Mouse (Mus musculus): ENCODE data around the gene Phgdh. TPM values are rescaled to one million over a fixed set of nuclear protein-coding genes. Genes with fewer than 3 reads are reported as not detected.

Gene Phgdh
- polyA plus RNA-seq, 1 experiment from 2014 or later: 190 TPM

GRCm38 (mm10) chr3:98319190-98319589 is 20.6 kb downstream of the Phgdh start:
- ATAC-seq (ENCODE audit: low read depth) (peak; percentile 41; the same call in 1 of the 2 replicates), DNase-seq (ENCODE audit: low spot score) (peak; percentile 46)
- Histone ChIP-seq H3K27ac (replicated peaks; ENCODE audit: low read depth, low read length) (no peak overlapping the region), H3K4me2 (ENCODE audit: low read depth, low read length) (no peak overlapping the region), H3K27me3 (replicated peaks; ENCODE audit: control insufficient read depth, insufficient read depth, low read length) (no peaks in the 10 kb centered on the region), H3K9me3 (ENCODE audit: control insufficient read depth, low read length) (no peaks in the 10 kb centered on the region), H3K4me3 (ENCODE audit: low read depth, low read length) (no peak overlapping the region), H3K9ac (ENCODE audit: low read depth, low read length) (no peak overlapping the region), H3K36me3 (ENCODE audit: control insufficient read depth, insufficient read depth, low read length) (peaks cover 74% of the 10 kb centered on the region), H3K4me1 (ENCODE audit: control insufficient read depth, insufficient read depth, low read length) (peaks cover 12% of the 10 kb centered on the region)
- 71% methylated on average over 2 of the region's 2 CpGs for WGBS

- Histone ChIP-seq H3K36me3 (ENCODE audit: control insufficient read depth, insufficient read depth, low read length) (peaks cover 62% of the 10 kb centered on the region), H3K27ac (replicated peaks; ENCODE audit: low read depth, low read length) (peak overlapping the region; percentile 39; the same call in 1 of the 2 replicates), H3K4me3 (ENCODE audit: low read depth, low read length) (no peak overlapping the region), H3K4me2 (ENCODE audit: low read depth, low read length) (no peak overlapping the region), H3K9me3 (ENCODE audit: control insufficient read depth, low read length) (no peaks in the 10 kb centered on the region), H3K4me1 (ENCODE audit: control insufficient read depth, insufficient read depth, low read length) (peaks cover 12% of the 10 kb centered on the region), H3K27me3 (replicated peaks; ENCODE audit: control insufficient read depth, insufficient read depth, low read length) (no peaks in the 10 kb centered on the region), H3K9ac (ENCODE audit: low read depth, low read length) (no peak overlapping the region)
- DNase-seq (ENCODE audit: low spot score): peak; percentile 86
- WGBS: 17% methylated on average over 3 of the region's 3 CpGs
- ATAC-seq (ENCODE audit: low read depth): peak; percentile 68
Observed at GRCm38 (mm10) chr3:98317143-98317542, 22.6 kb downstream of the Phgdh start.

GRCm38 (mm10) chr3:98315181-98315580 is 24.6 kb downstream of the Phgdh start:
- Histone ChIP-seq H3K36me3 (ENCODE audit: control insufficient read depth, insufficient read depth, low read length) (peaks cover 45% of the 10 kb centered on the region), H3K27me3 (replicated peaks; ENCODE audit: control insufficient read depth, insufficient read depth, low read length) (no peaks in the 10 kb centered on the region), H3K4me3 (ENCODE audit: low read depth, low read length) (no peak overlapping the region), H3K27ac (replicated peaks; ENCODE audit: low read depth, low read length) (no peak overlapping the region), H3K4me2 (ENCODE audit: low read depth, low read length) (no peak overlapping the region), H3K9ac (ENCODE audit: low read depth, low read length) (no peak overlapping the region), H3K4me1 (ENCODE audit: control insufficient read depth, insufficient read depth, low read length) (peaks cover 12% of the 10 kb centered on the region), H3K9me3 (ENCODE audit: control insufficient read depth, low read length) (no peaks in the 10 kb centered on the region)
- 74% methylated on average over 2 of the region's 2 CpGs for WGBS
- ATAC-seq (ENCODE audit: low read depth): no peak
- DNase-seq (ENCODE audit: low spot score): no peak

- DNase-seq (ENCODE audit: low spot score) (no peak), ATAC-seq (ENCODE audit: low read depth) (no peak)
- peaks cover 12% of the 10 kb centered on the region for H3K4me1 ChIP-seq (ENCODE audit: control insufficient read depth, insufficient read depth, low read length)
- H3K36me3 ChIP-seq (ENCODE audit: control insufficient read depth, insufficient read depth, low read length): peaks cover 39% of the 10 kb centered on the region
- no peaks in the 10 kb centered on the region for H3K9me3 ChIP-seq (ENCODE audit: control insufficient read depth, low read length)
- 82% methylated on average over 9 of the region's 9 CpGs for WGBS
- H3K9ac ChIP-seq (ENCODE audit: low read depth, low read length): no peak overlapping the region
- H3K27me3 ChIP-seq (replicated peaks; ENCODE audit: control insufficient read depth, insufficient read depth, low read length): no peaks in the 10 kb centered on the region
- H3K4me3 ChIP-seq (ENCODE audit: low read depth, low read length): no peak overlapping the region
- no peak overlapping the region for H3K27ac ChIP-seq (replicated peaks; ENCODE audit: low read depth, low read length)
- H3K4me2 ChIP-seq (ENCODE audit: low read depth, low read length): no peak overlapping the region
Observed at GRCm38 (mm10) chr3:98313294-98314155, 26.3 kb downstream of the Phgdh start.

GRCm38 (mm10) chr3:98312867-98313266 is 26.9 kb downstream of the Phgdh start:
- ATAC-seq (ENCODE audit: low read depth) (0 out of 2 replicates have a peak, but pooled peaks have one; percentile 20), DNase-seq (ENCODE audit: low spot score) (peak; percentile 41)
- H3K4me3 ChIP-seq (ENCODE audit: low read depth, low read length): no peak overlapping the region
- H3K9me3 ChIP-seq (ENCODE audit: control insufficient read depth, low read length): 0 out of 2 replicates have a peak, but pooled peaks cover under 1% of the 10 kb centered on the region
- H3K36me3 ChIP-seq (ENCODE audit: control insufficient read depth, insufficient read depth, low read length): peaks cover 36% of the 10 kb centered on the region
- WGBS: 35% methylated on average over 6 of the region's 7 CpGs
- no peaks in the 10 kb centered on the region for H3K27me3 ChIP-seq (replicated peaks; ENCODE audit: control insufficient read depth, insufficient read depth, low read length)
- no peak overlapping the region for H3K27ac ChIP-seq (replicated peaks; ENCODE audit: low read depth, low read length)
- peaks cover 10% of the 10 kb centered on the region for H3K4me1 ChIP-seq (ENCODE audit: control insufficient read depth, insufficient read depth, low read length)
- H3K9ac ChIP-seq (ENCODE audit: low read depth, low read length): no peak overlapping the region
- no peak overlapping the region for H3K4me2 ChIP-seq (ENCODE audit: low read depth, low read length)

- Histone ChIP-seq H3K4me3 (ENCODE audit: low read depth, low read length) (no peak overlapping the region), H3K9me3 (ENCODE audit: control insufficient read depth, low read length) (0 out of 2 replicates have a peak, but pooled peaks cover 3% of the 10 kb centered on the region), H3K27ac (replicated peaks; ENCODE audit: low read depth, low read length) (no peak overlapping the region), H3K36me3 (ENCODE audit: control insufficient read depth, insufficient read depth, low read length) (peaks cover 20% of the 10 kb centered on the region), H3K4me2 (ENCODE audit: low read depth, low read length) (no peak overlapping the region), H3K27me3 (replicated peaks; ENCODE audit: control insufficient read depth, insufficient read depth, low read length) (no peaks in the 10 kb centered on the region), H3K9ac (ENCODE audit: low read depth, low read length) (no peak overlapping the region), H3K4me1 (ENCODE audit: control insufficient read depth, insufficient read depth, low read length) (no peaks in the 10 kb centered on the region)
- 90% methylated on average over 1 of the region's 1 CpGs for WGBS
- DNase-seq (ENCODE audit: low spot score): no peak
- ATAC-seq (ENCODE audit: low read depth): no peak
Observed at GRCm38 (mm10) chr3:98310456-98310855, 29.3 kb downstream of the Phgdh start.

- H3K4me3 ChIP-seq (ENCODE audit: low read depth, low read length): no peak overlapping the region
- 0 out of 2 replicates have a peak, but pooled peaks cover 3% of the 10 kb centered on the region for H3K9me3 ChIP-seq (ENCODE audit: control insufficient read depth, low read length)
- H3K27me3 ChIP-seq (replicated peaks; ENCODE audit: control insufficient read depth, insufficient read depth, low read length): no peaks in the 10 kb centered on the region
- H3K4me1 ChIP-seq (ENCODE audit: control insufficient read depth, insufficient read depth, low read length): no peaks in the 10 kb centered on the region
- WGBS: 82% methylated on average over 6 of the region's 6 CpGs
- ATAC-seq (ENCODE audit: low read depth) (no peak), DNase-seq (ENCODE audit: low spot score) (no peak)
- no peak overlapping the region for H3K27ac ChIP-seq (replicated peaks; ENCODE audit: low read depth, low read length)
- no peak overlapping the region for H3K9ac ChIP-seq (ENCODE audit: low read depth, low read length)
- peaks cover 2% of the 10 kb centered on the region; the same call in 1 of the 2 replicates for H3K36me3 ChIP-seq (ENCODE audit: control insufficient read depth, insufficient read depth, low read length)
- H3K4me2 ChIP-seq (ENCODE audit: low read depth, low read length): no peak overlapping the region
Observed at GRCm38 (mm10) chr3:98308606-98309005, 31.2 kb downstream of the Phgdh start.

GRCm38 (mm10) chr3:98301761-98302160 is 38.0 kb downstream of the Phgdh start:
- Histone ChIP-seq H3K36me3 (ENCODE audit: control insufficient read depth, insufficient read depth, low read length) (no peaks in the 10 kb centered on the region), H3K27me3 (replicated peaks; ENCODE audit: control insufficient read depth, insufficient read depth, low read length) (no peaks in the 10 kb centered on the region), H3K27ac (replicated peaks; ENCODE audit: low read depth, low read length) (no peak overlapping the region), H3K4me1 (ENCODE audit: control insufficient read depth, insufficient read depth, low read length) (no peaks in the 10 kb centered on the region), H3K4me3 (ENCODE audit: low read depth, low read length) (no peak overlapping the region), H3K9me3 (ENCODE audit: control insufficient read depth, low read length) (no peaks in the 10 kb centered on the region), H3K9ac (ENCODE audit: low read depth, low read length) (no peak overlapping the region), H3K4me2 (ENCODE audit: low read depth, low read length) (no peak overlapping the region)
- DNase-seq (ENCODE audit: low spot score): no peak
- no peak for ATAC-seq (ENCODE audit: low read depth)
- 77% methylated on average over 3 of the region's 3 CpGs for WGBS

All from embryonic facial prominence, embryonic 14.5 days (tissue).